Mouse (Mus musculus) neural tube, embryonic 13.5 days (tissue): ENCODE measurements around the gene Cacnb2. TPM values are rescaled to one million over a fixed set of nuclear protein-coding genes. Genes with fewer than 3 reads are reported as not detected.

Experiments
- ATAC-seq: fragments of 200-750 bp; cut with Nextera tagmentation; 2 replicates; pipeline ENCODE4 v1.8.0; 2017; ENCODE audit warnings: low read depth, mild to moderate bottlenecking, moderate TSS enrichment, moderate library complexity
- H3K27ac ChIP-seq: fragments of 300-500 bp; sonication (generic); replicated peaks from 2 replicates; pipeline ENCODE4 v1.5.1; 2015; ENCODE audit warnings: moderate library complexity, mild to moderate bottlenecking, inconsistent platforms
- H3K27me3 ChIP-seq: fragments of 300-500 bp; sonication (generic); 2 replicates; pipeline ENCODE4 v1.6.1; 2015; ENCODE audit warnings: mild to moderate bottlenecking, inconsistent platforms
- H3K36me3 ChIP-seq: fragments of 300-500 bp; sonication (generic); 2 replicates; pipeline ENCODE4 v1.6.1; 2015; ENCODE audit warnings: mild to moderate bottlenecking, inconsistent platforms
- H3K4me1 ChIP-seq: fragments of 300-500 bp; sonication (generic); replicated peaks from 2 replicates; pipeline ENCODE4 v1.6.1; 2015; ENCODE audit warnings: inconsistent platforms
- H3K4me2 ChIP-seq: fragments of 300-500 bp; sonication (generic); 2 replicates; pipeline ENCODE4 v1.6.1; 2015; ENCODE audit warnings: inconsistent platforms, mild to moderate bottlenecking, moderate library complexity
- H3K4me3 ChIP-seq: fragments of 300-500 bp; sonication (generic); 2 replicates; pipeline ENCODE4 v1.5.1; 2015; ENCODE audit warnings: mild to moderate bottlenecking, inconsistent platforms
- H3K9ac ChIP-seq: fragments of 300-500 bp; sonication (generic); 2 replicates; pipeline ENCODE4 v1.6.1; 2015; ENCODE audit warnings: moderate library complexity, mild to moderate bottlenecking, inconsistent platforms
- H3K9me3 ChIP-seq: fragments of 300-500 bp; sonication (generic); 2 replicates; pipeline ENCODE4 v1.6.1; 2016; ENCODE audit warnings: inconsistent platforms
- WGBS: fragments of 180-500 bp; shearing (Covaris S2); methylation state at CpG from one replicate; pipeline ENCODE4 v1.1.7; 2015; 5-methylcytosine and 5-hydroxymethylcytosine counted together
- polyA plus RNA-seq: library from polyadenylated mRNA; unstranded; fragments of >200 nt; fragmentation: Nextera tagmentation; extraction: Ambion mirVana; gene quantifications from 2 replicates; pipeline ENCODE4 v1.2.1, GENCODE M21; 2015

The Cacnb2 gene
- polyA plus RNA-seq, 1 experiment from 2014 or later: 4.5 TPM

- Histone ChIP-seq H3K4me3 (peak overlapping the region; percentile 23; the same call in 1 of the 2 replicates), H3K4me1 (peaks cover 25% of the 10 kb centered on the region), H3K4me2 (peak overlapping the region; percentile 47), H3K9me3 (no peaks in the 10 kb centered on the region), H3K27ac (peak overlapping the region; percentile 73), H3K36me3 (no peaks in the 10 kb centered on the region), H3K9ac (peak overlapping the region; percentile 31; the same call in 1 of the 2 replicates), H3K27me3 (no peaks in the 10 kb centered on the region)
- peak; percentile 65 for ATAC-seq
- WGBS: 77% methylated on average over 15 of the region's 15 CpGs
Observed at GRCm38 (mm10) chr2:14739510-14739909, 136.6 kb downstream of the Cacnb2 start.

DNA sequence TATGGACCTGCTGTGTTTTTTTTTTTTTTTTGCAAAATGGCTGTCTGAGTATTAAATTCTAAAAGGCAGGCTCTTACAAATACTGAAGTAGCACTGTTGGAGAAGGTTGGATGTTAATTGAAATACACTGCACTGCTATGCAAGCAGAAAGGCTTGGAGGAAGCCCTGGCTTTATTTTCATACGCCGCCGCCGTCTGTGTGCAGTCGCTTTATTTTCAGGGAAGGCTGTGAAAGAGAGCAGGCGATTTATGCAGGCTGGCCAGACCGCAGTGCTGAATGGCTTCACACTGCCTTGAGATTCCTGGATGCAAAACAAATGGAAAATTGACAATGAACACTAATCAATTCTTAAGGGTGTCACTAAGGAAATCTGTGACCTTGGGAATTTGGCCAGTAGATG is 137.5 kb downstream of the Cacnb2 start:
- H3K27ac ChIP-seq: peak overlapping the region; percentile 73
- H3K36me3 ChIP-seq: no peaks in the 10 kb centered on the region
- peaks cover 25% of the 10 kb centered on the region for H3K4me1 ChIP-seq
- WGBS: 16% methylated on average over 7 of the region's 7 CpGs
- no peaks in the 10 kb centered on the region for H3K27me3 ChIP-seq
- H3K9ac ChIP-seq: peak overlapping the region; percentile 31
- H3K9me3 ChIP-seq: no peaks in the 10 kb centered on the region
- peak; percentile 68 for ATAC-seq
- peak overlapping the region; percentile 23 for H3K4me3 ChIP-seq
- peak overlapping the region; percentile 47 for H3K4me2 ChIP-seq

- H3K9ac ChIP-seq: no peak overlapping the region
- no peak for ATAC-seq
- H3K27me3 ChIP-seq: no peaks in the 10 kb centered on the region
- WGBS: 83% methylated on average over 1 of the region's 1 CpGs
- H3K4me2 ChIP-seq: no peak overlapping the region
- no peak overlapping the region for H3K27ac ChIP-seq
- no peak overlapping the region for H3K4me3 ChIP-seq
- H3K9me3 ChIP-seq: no peaks in the 10 kb centered on the region
- H3K36me3 ChIP-seq: no peaks in the 10 kb centered on the region
- peaks cover 11% of the 10 kb centered on the region for H3K4me1 ChIP-seq
Observed at GRCm38 (mm10) chr2:14744761-14745160, 141.9 kb downstream of the Cacnb2 start.

DNA sequence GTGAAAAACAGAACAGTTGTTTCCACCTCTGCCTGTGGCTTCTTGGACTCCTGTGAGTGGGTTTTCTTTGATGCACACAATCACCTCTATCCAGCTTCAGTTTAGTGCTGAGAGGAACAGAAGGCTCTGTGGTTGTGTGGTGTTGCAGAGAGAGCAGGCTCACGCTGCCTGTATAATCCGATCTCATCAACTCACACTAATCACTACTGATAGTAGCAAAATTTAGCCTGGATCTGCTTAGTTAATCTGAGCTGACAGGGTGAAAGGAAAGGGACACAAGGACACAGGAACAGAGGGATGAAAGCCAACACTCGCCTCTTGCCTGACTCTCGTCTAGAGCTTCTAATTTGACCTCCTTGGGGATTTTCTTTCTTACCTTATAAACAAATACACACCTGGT is 160.0 kb downstream of the Cacnb2 start:
- ATAC-seq: no peak

DNA sequence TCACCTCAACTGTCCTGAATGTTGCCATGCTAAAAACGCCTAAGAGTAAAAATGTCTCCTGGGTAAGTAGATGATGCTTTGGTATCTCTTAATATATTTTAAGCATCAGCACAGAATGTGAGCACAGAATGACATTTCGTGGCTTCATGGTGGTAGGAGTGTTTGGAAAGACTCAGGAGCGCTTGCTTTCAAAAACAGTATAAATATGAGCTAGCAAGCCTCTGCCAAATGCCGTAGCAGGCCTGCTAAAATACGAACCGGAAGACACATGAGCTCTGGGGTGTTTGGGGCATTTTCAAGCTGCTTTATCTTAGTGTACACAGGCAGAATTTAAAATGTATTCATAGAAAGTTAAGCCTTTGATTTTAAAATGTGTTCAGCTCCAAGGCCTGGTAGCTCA is 161.0 kb downstream of the Cacnb2 start:
- Histone ChIP-seq H3K4me3 (no peak overlapping the region), H3K27ac (no peak overlapping the region), H3K9me3 (no peaks in the 10 kb centered on the region), H3K4me1 (no peaks in the 10 kb centered on the region), H3K36me3 (no peaks in the 10 kb centered on the region), H3K9ac (no peak overlapping the region), H3K27me3 (no peaks in the 10 kb centered on the region), H3K4me2 (no peak overlapping the region)
- 83% methylated on average over 6 of the region's 6 CpGs for WGBS
- ATAC-seq: no peak

More for the DNA sequence above, 160.0 kb downstream of the Cacnb2 start:
- WGBS: 79% methylated on average over 4 of the region's 4 CpGs
- Histone ChIP-seq H3K4me2 (no peak overlapping the region), H3K4me3 (no peak overlapping the region), H3K9ac (no peak overlapping the region), H3K27ac (no peak overlapping the region), H3K4me1 (no peaks in the 10 kb centered on the region), H3K27me3 (no peaks in the 10 kb centered on the region), H3K9me3 (no peaks in the 10 kb centered on the region), H3K36me3 (no peaks in the 10 kb centered on the region)

DNA sequence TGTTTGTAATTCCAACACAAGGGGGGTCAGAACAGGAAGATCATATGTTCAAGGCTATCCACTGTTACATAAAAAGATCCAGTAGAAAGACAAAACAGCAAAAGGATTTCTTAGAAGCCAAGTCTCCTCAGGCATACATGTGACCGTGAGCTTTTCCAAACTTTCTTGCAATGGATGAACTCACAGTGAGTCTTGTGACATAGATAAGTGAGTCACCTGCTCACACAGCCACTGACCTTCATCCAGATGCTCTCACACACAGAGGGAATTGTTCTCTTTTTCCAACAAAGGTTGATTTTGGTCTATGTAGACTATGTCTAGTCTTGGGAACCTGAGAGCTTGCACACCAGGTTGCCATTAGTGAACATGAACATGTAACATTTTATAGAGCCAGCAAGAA is 166.6 kb downstream of the Cacnb2 start:
- Histone ChIP-seq H3K27me3 (no peaks in the 10 kb centered on the region), H3K4me1 (no peaks in the 10 kb centered on the region), H3K27ac (no peak overlapping the region), H3K4me2 (no peak overlapping the region), H3K4me3 (no peak overlapping the region), H3K9me3 (no peaks in the 10 kb centered on the region), H3K9ac (no peak overlapping the region), H3K36me3 (no peaks in the 10 kb centered on the region)
- ATAC-seq: no peak
- WGBS: 96% methylated on average over 1 of the region's 1 CpGs

DNA sequence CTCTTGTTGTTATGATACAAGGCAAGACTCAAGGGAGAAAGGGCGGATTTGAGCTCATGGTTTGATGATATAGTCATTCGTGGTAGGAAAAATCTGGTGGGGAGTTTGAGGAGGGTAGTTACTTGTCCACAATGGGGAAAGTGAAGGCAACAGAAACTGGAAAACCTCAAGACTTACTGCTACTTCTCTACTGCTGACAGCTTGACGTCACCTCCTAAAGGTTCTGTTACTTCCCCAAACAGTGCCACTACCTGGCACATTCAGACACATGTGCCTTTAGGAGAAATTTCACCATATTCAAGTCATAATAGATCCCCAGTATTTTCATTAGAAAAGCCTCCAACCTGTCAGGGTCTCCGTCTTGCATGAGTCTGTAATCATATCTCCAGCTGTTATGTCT is 167.7 kb downstream of the Cacnb2 start:
- ATAC-seq: no peak
- Histone ChIP-seq H3K36me3 (no peaks in the 10 kb centered on the region), H3K9me3 (no peaks in the 10 kb centered on the region), H3K4me1 (0 out of 2 replicates have a peak, but pooled peaks cover 5% of the 10 kb centered on the region), H3K27me3 (no peaks in the 10 kb centered on the region), H3K9ac (no peak overlapping the region), H3K4me3 (no peak overlapping the region), H3K27ac (no peak overlapping the region), H3K4me2 (no peak overlapping the region)
- 94% methylated on average over 4 of the region's 4 CpGs for WGBS

- no peak for ATAC-seq
- Histone ChIP-seq H3K27me3 (no peaks in the 10 kb centered on the region), H3K4me1 (0 out of 2 replicates have a peak, but pooled peaks cover 5% of the 10 kb centered on the region), H3K9ac (no peak overlapping the region), H3K36me3 (no peaks in the 10 kb centered on the region), H3K9me3 (no peaks in the 10 kb centered on the region), H3K4me3 (no peak overlapping the region), H3K4me2 (no peak overlapping the region), H3K27ac (0 out of 2 replicates have a peak overlapping the region, but pooled peaks have one; percentile 24)
- WGBS: 57% methylated on average over 1 of the region's 1 CpGs
Observed at GRCm38 (mm10) chr2:14774375-14774774, 171.5 kb downstream of the Cacnb2 start.

DNA sequence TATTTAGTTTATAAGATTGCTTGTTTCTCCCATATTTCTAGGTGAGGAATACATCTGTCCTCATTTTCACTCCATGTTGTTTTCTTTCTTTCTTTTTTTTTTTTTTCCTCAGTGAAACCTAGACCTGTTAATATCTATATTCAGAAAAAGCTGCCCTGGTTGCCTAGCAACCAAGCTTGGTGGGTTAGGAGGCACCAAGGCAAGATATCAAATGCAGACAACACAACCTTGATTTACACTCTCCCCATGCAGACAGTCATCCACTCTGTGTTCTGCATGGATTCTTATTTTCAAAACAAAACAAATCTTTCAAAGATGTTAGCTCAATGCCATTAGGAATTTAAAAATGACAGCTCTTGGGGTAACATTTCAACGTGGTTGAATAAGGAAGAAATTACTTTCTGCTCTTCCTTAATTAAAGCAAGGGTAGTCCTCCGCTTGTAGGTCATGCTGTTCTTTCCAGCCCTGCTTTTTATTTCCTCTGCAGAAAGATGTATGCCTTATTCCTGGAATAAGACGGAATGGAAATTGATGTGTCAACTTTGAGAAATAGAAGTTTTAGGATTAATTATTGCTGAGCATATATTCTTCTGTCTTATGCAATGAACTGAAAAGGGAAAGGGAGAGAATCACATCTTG is 172.1 kb downstream of the Cacnb2 start:
- H3K4me1 ChIP-seq: 0 out of 2 replicates have a peak, but pooled peaks cover 5% of the 10 kb centered on the region
- 55% methylated on average over 3 of the region's 3 CpGs for WGBS

GRCm38 (mm10) chr2:14787983-14788382 is 185.1 kb downstream of the Cacnb2 start:
- Histone ChIP-seq H3K36me3 (no peaks in the 10 kb centered on the region), H3K27me3 (no peaks in the 10 kb centered on the region), H3K4me2 (no peak overlapping the region), H3K9me3 (no peaks in the 10 kb centered on the region), H3K27ac (no peak overlapping the region), H3K9ac (no peak overlapping the region), H3K4me1 (no peaks in the 10 kb centered on the region), H3K4me3 (no peak overlapping the region)
- WGBS: 87% methylated on average over 2 of the region's 2 CpGs
- no peak for ATAC-seq

More for the DNA sequence above, 172.1 kb downstream of the Cacnb2 start:
- peak; percentile 75; the same call in 1 of the 2 replicates for ATAC-seq
- no peaks in the 10 kb centered on the region for H3K36me3 ChIP-seq
- no peak overlapping the region for H3K4me3 ChIP-seq
- H3K27ac ChIP-seq: 0 out of 2 replicates have a peak overlapping the region, but pooled peaks have one; percentile 38
- H3K9me3 ChIP-seq: no peaks in the 10 kb centered on the region
- no peaks in the 10 kb centered on the region for H3K27me3 ChIP-seq
- H3K4me2 ChIP-seq: no peak overlapping the region
- no peak overlapping the region for H3K9ac ChIP-seq

DNA sequence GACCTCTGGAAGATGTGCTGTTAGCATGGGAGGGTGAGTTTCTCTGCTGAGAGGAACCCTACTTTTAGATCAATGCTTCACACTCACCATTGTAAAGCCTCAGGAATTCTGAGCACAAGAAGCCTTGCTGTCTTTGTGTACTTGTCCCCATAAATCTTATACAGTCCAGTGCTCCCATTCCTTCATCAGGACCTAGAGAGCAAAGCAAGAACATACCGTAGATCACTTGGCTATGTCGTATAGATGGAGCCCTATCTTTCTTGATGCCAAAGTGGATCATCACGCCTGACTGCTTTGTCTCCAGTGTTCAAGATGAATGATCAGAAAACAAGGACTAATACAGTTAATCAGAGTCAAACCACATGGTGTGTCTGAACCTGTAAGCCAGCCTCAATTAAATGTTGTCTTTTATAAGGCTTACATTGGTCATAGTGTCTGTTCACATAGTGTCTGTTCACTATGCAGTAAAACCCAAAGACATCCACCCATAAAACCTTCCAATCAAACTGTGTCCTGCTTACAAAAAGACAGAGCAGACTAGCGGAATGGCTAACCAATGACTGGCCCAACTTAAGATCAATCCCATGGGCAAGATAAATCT is 198.7 kb downstream of the Cacnb2 start:
- H3K4me2 ChIP-seq: no peak overlapping the region
- H3K36me3 ChIP-seq: no peaks in the 10 kb centered on the region
- H3K27ac ChIP-seq: no peak overlapping the region
- 33% methylated on average over 4 of the region's 4 CpGs for WGBS
- no peaks in the 10 kb centered on the region for H3K4me1 ChIP-seq
- no peak overlapping the region for H3K4me3 ChIP-seq
- no peaks in the 10 kb centered on the region for H3K27me3 ChIP-seq
- no peaks in the 10 kb centered on the region for H3K9me3 ChIP-seq
- H3K9ac ChIP-seq: no peak overlapping the region
- ATAC-seq: peak; percentile 96

- no peak for ATAC-seq
- Histone ChIP-seq H3K9ac (no peak overlapping the region), H3K27ac (no peak overlapping the region), H3K27me3 (no peaks in the 10 kb centered on the region), H3K4me3 (no peak overlapping the region), H3K9me3 (no peaks in the 10 kb centered on the region), H3K4me2 (no peak overlapping the region), H3K36me3 (no peaks in the 10 kb centered on the region), H3K4me1 (peaks cover 8% of the 10 kb centered on the region)
- 41% methylated on average over 6 of the region's 6 CpGs for WGBS
Observed at GRCm38 (mm10) chr2:14807650-14808347, 204.9 kb downstream of the Cacnb2 start.
